Mouse (Mus musculus): ENCODE data around the gene Nudc. TPM values are rescaled to one million over a fixed set of nuclear protein-coding genes. Genes with fewer than 3 reads are reported as not detected.

Gene Nudc
- polyA plus RNA-seq, 1 experiment from 2014 or later = 93.7 TPM

DNA sequence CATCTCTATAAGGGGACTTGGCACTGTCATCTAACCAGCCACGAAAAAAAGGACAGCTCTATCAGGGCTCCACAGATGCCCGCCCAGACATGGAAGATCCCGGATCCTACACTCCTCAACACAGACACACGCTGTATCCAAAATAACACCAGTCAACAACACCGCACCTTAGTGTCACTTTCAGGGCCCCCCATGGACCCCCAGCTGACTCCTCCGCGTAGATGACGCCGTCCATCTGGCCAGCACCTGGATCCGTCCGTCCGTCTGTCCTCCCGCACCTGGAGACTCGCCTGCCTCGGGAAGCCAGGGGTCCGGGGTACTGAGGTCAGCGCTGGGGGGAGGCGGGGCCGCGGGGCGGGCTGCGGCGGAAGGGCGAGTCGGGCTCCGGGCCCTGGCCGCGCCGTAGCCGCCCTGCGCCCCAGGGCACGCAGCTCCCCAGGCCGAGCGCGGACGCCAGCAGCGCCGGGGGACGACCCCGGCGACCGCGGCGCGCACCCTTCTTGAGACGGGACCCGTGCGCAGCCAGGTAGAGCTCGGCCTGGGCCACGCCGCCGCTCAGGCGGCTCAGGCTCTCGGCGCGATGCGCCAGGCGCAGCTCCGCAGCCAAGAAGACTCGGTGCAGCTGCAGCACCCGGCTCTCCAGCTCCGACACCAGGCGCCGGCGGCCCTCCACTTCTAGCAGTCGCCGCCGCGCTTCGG, 48.2 kb downstream of the Nudc start:
- Histone ChIP-seq H3K4me3 (ENCODE audit: low read depth, low read length) (peak overlapping the region; percentile 44), H3K4me2 (ENCODE audit: low read depth, low read length) (peak overlapping the region; percentile 61), H3K27ac (ENCODE audit: low read length) (no peak overlapping the region), H3K27me3 (ENCODE audit: control insufficient read depth, insufficient read depth, low read depth, low read length) (peaks cover 87% of the 10 kb centered on the region), H3K9ac (ENCODE audit: low read depth, low read length) (no peak overlapping the region), H3K9me3 (replicated peaks; ENCODE audit: control insufficient read depth, low read length) (no peaks in the 10 kb centered on the region), H3K4me1 (ENCODE audit: control insufficient read depth, low read depth, low read length) (peaks cover 10% of the 10 kb centered on the region), H3K36me3 (ENCODE audit: control insufficient read depth, insufficient read depth) (no peaks in the 10 kb centered on the region)
- 0 out of 2 replicates have a peak, but pooled peaks have one; percentile 3 for ATAC-seq (ENCODE audit: low read depth)
- under 1% methylated on average over 59 of the region's 70 CpGs for WGBS (ENCODE audit: insufficient replicate concordance)

DNA sequence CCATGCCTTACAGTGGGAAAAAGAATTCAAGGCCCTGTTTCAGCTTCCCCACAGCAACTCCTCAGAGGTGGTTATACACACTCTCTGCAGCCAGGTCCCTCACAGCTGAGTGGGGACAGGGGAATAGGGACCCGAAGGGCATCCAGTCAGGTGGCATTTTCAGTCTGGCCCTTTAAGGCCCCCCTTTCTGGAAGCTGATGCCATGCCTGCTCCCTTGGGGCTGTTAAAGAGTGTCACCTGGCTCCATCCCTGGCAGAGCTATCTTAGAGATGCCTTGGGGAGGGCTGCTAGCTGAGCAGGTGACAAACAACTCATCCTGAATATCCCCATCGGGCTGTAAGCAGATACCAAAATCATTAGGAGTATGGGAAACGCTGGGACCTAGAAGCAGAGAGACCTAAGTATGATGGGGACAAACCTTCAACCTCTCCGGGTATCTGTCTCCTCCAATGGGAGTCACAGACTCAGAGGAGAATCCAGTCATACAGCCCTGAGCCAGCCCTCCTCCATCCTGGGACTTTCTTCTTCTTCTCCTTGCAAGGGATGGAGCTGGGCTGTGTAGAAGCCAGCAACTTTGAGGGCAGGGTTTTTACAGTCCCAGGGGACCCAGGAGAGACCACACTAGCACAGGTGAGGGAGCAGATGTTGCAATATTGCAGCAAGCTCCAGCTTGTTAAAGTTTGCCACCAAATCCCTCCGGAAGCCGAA, 48.9 kb downstream of the Nudc start:
- no peak overlapping the region for H3K4me3 ChIP-seq (ENCODE audit: low read depth, low read length)
- H3K27ac ChIP-seq (ENCODE audit: low read length) = no peak overlapping the region
- no peak overlapping the region for H3K9ac ChIP-seq (ENCODE audit: low read depth, low read length)
- H3K4me2 ChIP-seq (ENCODE audit: low read depth, low read length) = no peak overlapping the region
- H3K27me3 ChIP-seq (ENCODE audit: control insufficient read depth, insufficient read depth, low read depth, low read length) = peaks cover 81% of the 10 kb centered on the region
- 23% methylated on average over 6 of the region's 6 CpGs for WGBS (ENCODE audit: insufficient replicate concordance)
- H3K36me3 ChIP-seq (ENCODE audit: control insufficient read depth, insufficient read depth) = no peaks in the 10 kb centered on the region
- H3K9me3 ChIP-seq (replicated peaks; ENCODE audit: control insufficient read depth, low read length) = no peaks in the 10 kb centered on the region
- ATAC-seq (ENCODE audit: low read depth) = no peak
- H3K4me1 ChIP-seq (ENCODE audit: control insufficient read depth, low read depth, low read length) = peaks cover 14% of the 10 kb centered on the region

- Histone ChIP-seq H3K4me3 (ENCODE audit: low read depth, low read length) (no peak overlapping the region), H3K9ac (ENCODE audit: low read depth, low read length) (no peak overlapping the region), H3K27ac (ENCODE audit: low read length) (no peak overlapping the region), H3K4me2 (ENCODE audit: low read depth, low read length) (no peak overlapping the region), H3K4me1 (ENCODE audit: control insufficient read depth, low read depth, low read length) (peaks cover 18% of the 10 kb centered on the region), H3K9me3 (replicated peaks; ENCODE audit: control insufficient read depth, low read length) (no peaks in the 10 kb centered on the region), H3K36me3 (ENCODE audit: control insufficient read depth, insufficient read depth) (no peaks in the 10 kb centered on the region), H3K27me3 (ENCODE audit: control insufficient read depth, insufficient read depth, low read depth, low read length) (peaks cover 70% of the 10 kb centered on the region)
- WGBS (ENCODE audit: insufficient replicate concordance) = 30% methylated on average over 7 of the region's 7 CpGs
- no peak for ATAC-seq (ENCODE audit: low read depth)
Measured at GRCm38 (mm10) chr4:133495711-133496110, 50.1 kb downstream of the Nudc start.

DNA sequence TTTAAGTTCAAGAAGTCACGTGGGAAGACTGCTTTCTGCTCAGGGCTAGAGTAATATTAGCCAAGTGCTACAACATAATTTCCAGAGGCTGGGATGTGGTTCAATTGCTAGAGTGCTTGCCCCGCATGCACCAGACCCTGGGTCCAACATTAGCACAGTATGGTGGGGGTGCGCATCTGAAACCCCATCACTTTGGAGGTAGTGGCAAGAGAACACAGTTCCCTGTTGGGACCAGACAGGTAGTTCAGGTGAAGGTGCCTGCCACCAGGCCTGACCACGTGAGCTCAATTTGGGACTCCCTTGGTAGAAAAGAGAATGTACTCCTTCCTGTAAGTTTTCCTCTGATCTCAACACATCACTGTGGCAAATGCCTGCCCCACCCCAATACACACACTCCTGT, 50.9 kb downstream of the Nudc start:
- H3K36me3 ChIP-seq (ENCODE audit: control insufficient read depth, insufficient read depth) = no peaks in the 10 kb centered on the region
- H3K4me1 ChIP-seq (ENCODE audit: control insufficient read depth, low read depth, low read length) = peaks cover 18% of the 10 kb centered on the region
- H3K9ac ChIP-seq (ENCODE audit: low read depth, low read length) = no peak overlapping the region
- ATAC-seq (ENCODE audit: low read depth) = no peak
- no peak overlapping the region for H3K4me3 ChIP-seq (ENCODE audit: low read depth, low read length)
- peaks cover 62% of the 10 kb centered on the region for H3K27me3 ChIP-seq (ENCODE audit: control insufficient read depth, insufficient read depth, low read depth, low read length)
- H3K27ac ChIP-seq (ENCODE audit: low read length) = no peak overlapping the region
- H3K4me2 ChIP-seq (ENCODE audit: low read depth, low read length) = no peak overlapping the region
- H3K9me3 ChIP-seq (replicated peaks; ENCODE audit: control insufficient read depth, low read length) = no peaks in the 10 kb centered on the region
- WGBS (ENCODE audit: insufficient replicate concordance) = 58% methylated on average over 4 of the region's 4 CpGs

GRCm38 (mm10) chr4:133494432-133494831, 51.4 kb downstream of the Nudc start:
- Histone ChIP-seq H3K9me3 (replicated peaks; ENCODE audit: control insufficient read depth, low read length) (no peaks in the 10 kb centered on the region), H3K27me3 (ENCODE audit: control insufficient read depth, insufficient read depth, low read depth, low read length) (peaks cover 58% of the 10 kb centered on the region), H3K9ac (ENCODE audit: low read depth, low read length) (no peak overlapping the region), H3K27ac (ENCODE audit: low read length) (no peak overlapping the region), H3K36me3 (ENCODE audit: control insufficient read depth, insufficient read depth) (no peaks in the 10 kb centered on the region), H3K4me2 (ENCODE audit: low read depth, low read length) (peak overlapping the region; percentile 70), H3K4me3 (ENCODE audit: low read depth, low read length) (peak overlapping the region; percentile 35), H3K4me1 (ENCODE audit: control insufficient read depth, low read depth, low read length) (peaks cover 18% of the 10 kb centered on the region)
- ATAC-seq (ENCODE audit: low read depth) = peak; percentile 42; the same call in 1 of the 2 replicates
- WGBS (ENCODE audit: insufficient replicate concordance) = 0% methylated on average over 12 of the region's 12 CpGs

- Histone ChIP-seq H3K4me2 (ENCODE audit: low read depth, low read length) (peak overlapping the region; percentile 70), H3K27me3 (ENCODE audit: control insufficient read depth, insufficient read depth, low read depth, low read length) (peaks cover 52% of the 10 kb centered on the region), H3K27ac (ENCODE audit: low read length) (no peak overlapping the region), H3K9me3 (replicated peaks; ENCODE audit: control insufficient read depth, low read length) (no peaks in the 10 kb centered on the region), H3K4me3 (ENCODE audit: low read depth, low read length) (peak overlapping the region; percentile 35), H3K4me1 (ENCODE audit: control insufficient read depth, low read depth, low read length) (peaks cover 24% of the 10 kb centered on the region), H3K9ac (ENCODE audit: low read depth, low read length) (no peak overlapping the region), H3K36me3 (ENCODE audit: control insufficient read depth, insufficient read depth) (no peaks in the 10 kb centered on the region)
- WGBS (ENCODE audit: insufficient replicate concordance) = 12% methylated on average over 12 of the region's 12 CpGs
- ATAC-seq (ENCODE audit: low read depth) = no peak
Measured at GRCm38 (mm10) chr4:133493895-133494294, 51.9 kb downstream of the Nudc start.

DNA sequence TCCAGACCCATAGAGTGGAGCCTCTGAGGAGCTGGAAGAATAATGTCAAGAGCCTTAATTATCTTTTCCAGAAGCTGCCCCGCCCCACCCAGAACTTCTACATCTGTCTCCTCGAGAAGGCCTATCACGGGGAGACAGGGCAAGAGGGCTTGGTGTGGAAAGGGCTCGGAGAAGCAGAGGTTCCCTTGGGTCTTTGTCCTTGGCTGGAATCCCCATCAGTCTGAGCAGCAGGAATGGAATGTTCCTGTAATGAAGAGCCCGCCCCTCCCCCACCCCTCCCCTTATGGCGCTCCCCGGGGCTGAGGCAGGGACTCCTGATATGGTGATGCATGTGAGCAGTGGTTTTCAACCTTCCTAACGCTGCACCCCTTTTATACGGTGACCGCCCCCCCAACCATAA, 54.0 kb downstream of the Nudc start:
- Histone ChIP-seq H3K9ac (ENCODE audit: low read depth, low read length) (no peak overlapping the region), H3K4me2 (ENCODE audit: low read depth, low read length) (no peak overlapping the region), H3K27ac (ENCODE audit: low read length) (no peak overlapping the region), H3K4me3 (ENCODE audit: low read depth, low read length) (no peak overlapping the region), H3K9me3 (replicated peaks; ENCODE audit: control insufficient read depth, low read length) (no peaks in the 10 kb centered on the region), H3K4me1 (ENCODE audit: control insufficient read depth, low read depth, low read length) (peaks cover 25% of the 10 kb centered on the region), H3K27me3 (ENCODE audit: control insufficient read depth, insufficient read depth, low read depth, low read length) (peaks cover 31% of the 10 kb centered on the region), H3K36me3 (ENCODE audit: control insufficient read depth, insufficient read depth) (no peaks in the 10 kb centered on the region)
- WGBS (ENCODE audit: insufficient replicate concordance) = 24% methylated on average over 9 of the region's 10 CpGs
- ATAC-seq (ENCODE audit: low read depth) = no peak

GRCm38 (mm10) chr4:133489489-133490245, 56.1 kb downstream of the Nudc start:
- 45% methylated on average over 4 of the region's 4 CpGs for WGBS (ENCODE audit: insufficient replicate concordance)
- Histone ChIP-seq H3K27ac (ENCODE audit: low read length) (no peak overlapping the region), H3K36me3 (ENCODE audit: control insufficient read depth, insufficient read depth) (no peaks in the 10 kb centered on the region), H3K27me3 (ENCODE audit: control insufficient read depth, insufficient read depth, low read depth, low read length) (peaks cover 10% of the 10 kb centered on the region), H3K4me2 (ENCODE audit: low read depth, low read length) (no peak overlapping the region), H3K4me1 (ENCODE audit: control insufficient read depth, low read depth, low read length) (peaks cover 25% of the 10 kb centered on the region), H3K4me3 (ENCODE audit: low read depth, low read length) (no peak overlapping the region), H3K9me3 (replicated peaks; ENCODE audit: control insufficient read depth, low read length) (no peaks in the 10 kb centered on the region), H3K9ac (ENCODE audit: low read depth, low read length) (no peak overlapping the region)
- no peak for ATAC-seq (ENCODE audit: low read depth)
